Mouse (Mus musculus) heart, embryonic 14.5 days (tissue): Measurements from ENCODE around the gene Dmd. TPM values are rescaled to one million over a fixed set of nuclear protein-coding genes. Genes with fewer than 3 reads are reported as not detected.

ENCODE experiments used
- ATAC-seq: fragments of 200-750 bp; cut with Nextera tagmentation; 2 replicates; pipeline ENCODE4 v1.8.0; 2017; ENCODE audit warnings: low read depth, moderate TSS enrichment; ENCODE audit not compliant: insufficient number of reproducible peaks, insufficient read depth, low FRiP score
- H3K27ac ChIP-seq, 2 experiments: fragments of 200-500 bp in 1 of 2; fragments of 300-500 bp in 1 of 2; sonication (generic) in 1 of 2; replicated peaks in 1 of 2; 2 replicates each; pipeline ENCODE4 v1.5.1; 2012 to 2014; ENCODE audit warnings: low read depth in 2 of 2, low read length in 2 of 2, control low read depth in 1 of 2, mild to moderate bottlenecking in 1 of 2, mixed read lengths in 1 of 2; ENCODE audit not compliant: control insufficient read depth in 1 of 2, insufficient read depth in 1 of 2
- H3K27me3 ChIP-seq: fragments of 300-500 bp; sonication (generic); 2 replicates; pipeline ENCODE4 v1.6.1; 2014; ENCODE audit warnings: mild to moderate bottlenecking, low read length, control low read depth; ENCODE audit not compliant: control insufficient read depth, insufficient read depth
- H3K36me3 ChIP-seq: fragments of 300-500 bp; sonication (generic); 2 replicates; pipeline ENCODE4 v1.6.1; 2014; ENCODE audit warnings: mild to moderate bottlenecking, control low read depth, low read length, mixed read lengths; ENCODE audit not compliant: control insufficient read depth, insufficient read depth
- H3K4me1 ChIP-seq, 2 experiments: fragments of 200-500 bp in 1 of 2; fragments of 300-500 bp in 1 of 2; sonication (generic) in 1 of 2; 2 replicates each; pipeline ENCODE4 v1.6.1; 2012 to 2014; ENCODE audit warnings: low read length in 2 of 2, control low read depth in 1 of 2, mixed read lengths in 1 of 2; ENCODE audit not compliant: control insufficient read depth in 2 of 2, insufficient read depth in 2 of 2
- H3K4me2 ChIP-seq: fragments of 300-500 bp; sonication (generic); 2 replicates; pipeline ENCODE4 v1.6.1; 2014; ENCODE audit warnings: mild to moderate bottlenecking, low read length
- H3K4me3 ChIP-seq, 2 experiments: fragments of 200-500 bp in 1 of 2; fragments of 300-500 bp in 1 of 2; sonication (generic) in 1 of 2; 2 replicates each; pipeline ENCODE4 v1.5.1; 2012 to 2014; ENCODE audit warnings: low read length in 2 of 2, mild to moderate bottlenecking in 2 of 2, control low read depth in 1 of 2, low read depth in 1 of 2, moderate library complexity in 1 of 2; ENCODE audit not compliant: control insufficient read depth in 1 of 2, insufficient read depth in 1 of 2
- H3K9ac ChIP-seq: fragments of 300-500 bp; sonication (generic); 2 replicates; pipeline ENCODE4 v1.6.1; 2014; ENCODE audit warnings: mild to moderate bottlenecking, low read length
- H3K9me3 ChIP-seq: fragments of 300-500 bp; sonication (generic); 2 replicates; pipeline ENCODE4 v1.6.1; 2016; ENCODE audit warnings: low read length, control low read depth; ENCODE audit not compliant: control insufficient read depth
- WGBS: fragments of 180-500 bp; shearing (Covaris S2); extraction: QIAGEN DNeasy Blood & Tissue Kit; methylation state at CpG from one replicate; pipeline ENCODE4 v1.1.7; 2014; 5-methylcytosine and 5-hydroxymethylcytosine counted together
- polyA plus RNA-seq: library from polyadenylated mRNA; unstranded; fragments of >200 nt; fragmentation: Nextera tagmentation; extraction: Ambion mirVana; gene quantifications from 2 replicates; pipeline ENCODE4 v1.2.1, GENCODE M21; 2014

Gene Dmd
- polyA plus RNA-seq, 1 experiment from 2014 or later: 44.6 TPM

GRCm38 (mm10) chrX:84435608-84436007 is 1486.9 kb downstream of the Dmd start:
- WGBS: 76% methylated on average over 4 of the region's 4 CpGs
- no peaks in the 10 kb centered on the region for H3K27me3 ChIP-seq

GRCm38 (mm10) chrX:84436556-84436955 is 1487.9 kb downstream of the Dmd start:
- ATAC-seq: no peak
- no peak overlapping the region for H3K9ac ChIP-seq
- WGBS: 71% methylated on average over 4 of the region's 4 CpGs
- no peak overlapping the region for H3K4me2 ChIP-seq
- no peaks in the 10 kb centered on the region for H3K9me3 ChIP-seq
- no peak overlapping the region for H3K27ac ChIP-seq
- H3K4me1 ChIP-seq: no peaks in the 10 kb centered on the region
- no peaks in the 10 kb centered on the region for H3K36me3 ChIP-seq
- H3K27me3 ChIP-seq: no peaks in the 10 kb centered on the region
- no peak overlapping the region for H3K4me3 ChIP-seq

More at GRCm38 (mm10) chrX:84435608-84436007, 1486.9 kb downstream of the Dmd start:
- H3K4me1 ChIP-seq: no peaks in the 10 kb centered on the region
- H3K36me3 ChIP-seq: no peaks in the 10 kb centered on the region
- no peaks in the 10 kb centered on the region for H3K9me3 ChIP-seq
- no peak for ATAC-seq
- no peak overlapping the region for H3K4me2 ChIP-seq
- no peak overlapping the region for H3K4me3 ChIP-seq
- no peak overlapping the region for H3K27ac ChIP-seq
- no peak overlapping the region for H3K9ac ChIP-seq

- Histone ChIP-seq H3K4me3 (no peak overlapping the region), H3K4me1 (no peaks in the 10 kb centered on the region), H3K9ac (no peak overlapping the region), H3K27me3 (no peaks in the 10 kb centered on the region), H3K4me2 (no peak overlapping the region), H3K27ac (no peak overlapping the region), H3K9me3 (no peaks in the 10 kb centered on the region), H3K36me3 (no peaks in the 10 kb centered on the region)
- ATAC-seq: no peak
- 57% methylated on average over 3 of the region's 3 CpGs for WGBS
These were observed 1494.3 kb downstream of the Dmd start for GRCm38 (mm10) chrX:84442996-84443395.

- Histone ChIP-seq H3K9me3 (no peaks in the 10 kb centered on the region), H3K4me1 (no peaks in the 10 kb centered on the region), H3K36me3 (no peaks in the 10 kb centered on the region), H3K4me2 (no peak overlapping the region), H3K4me3 (no peak overlapping the region), H3K9ac (no peak overlapping the region), H3K27ac (no peak overlapping the region), H3K27me3 (no peaks in the 10 kb centered on the region)
- no peak for ATAC-seq
- 45% methylated on average over 3 of the region's 3 CpGs for WGBS
These were observed 1495.3 kb downstream of the Dmd start for GRCm38 (mm10) chrX:84443985-84444384.

- Histone ChIP-seq H3K27ac (no peak overlapping the region), H3K9ac (no peak overlapping the region), H3K9me3 (no peaks in the 10 kb centered on the region), H3K27me3 (no peaks in the 10 kb centered on the region), H3K4me3 (no peak overlapping the region), H3K4me1 (no peaks in the 10 kb centered on the region), H3K36me3 (no peaks in the 10 kb centered on the region), H3K4me2 (no peak overlapping the region)
- ATAC-seq: no peak
These were observed 1496.0 kb downstream of the Dmd start for GRCm38 (mm10) chrX:84444638-84445037.

GRCm38 (mm10) chrX:84454473-84454872 is 1505.8 kb downstream of the Dmd start:
- Histone ChIP-seq H3K4me3 (no peak overlapping the region), H3K36me3 (no peaks in the 10 kb centered on the region), H3K9me3 (no peaks in the 10 kb centered on the region), H3K4me2 (no peak overlapping the region), H3K27me3 (no peaks in the 10 kb centered on the region), H3K9ac (no peak overlapping the region), H3K27ac (no peak overlapping the region), H3K4me1 (no peaks in the 10 kb centered on the region)
- no peak for ATAC-seq
- 75% methylated on average over 1 of the region's 1 CpGs for WGBS

GRCm38 (mm10) chrX:84514650-84515366 is 1566.1 kb downstream of the Dmd start:
- no peak for ATAC-seq
- Histone ChIP-seq H3K4me1 (no peaks in the 10 kb centered on the region), H3K4me3 (no peak overlapping the region), H3K4me2 (no peak overlapping the region), H3K9ac (no peak overlapping the region), H3K27me3 (no peaks in the 10 kb centered on the region), H3K9me3 (no peaks in the 10 kb centered on the region), H3K36me3 (no peaks in the 10 kb centered on the region), H3K27ac (no peak overlapping the region)
- 55% methylated on average over 3 of the region's 3 CpGs for WGBS

GRCm38 (mm10) chrX:84551995-84552394 is 1603.3 kb downstream of the Dmd start:
- Histone ChIP-seq H3K36me3 (no peaks in the 10 kb centered on the region), H3K4me2 (no peak overlapping the region), H3K4me3 (no peak overlapping the region), H3K9me3 (no peaks in the 10 kb centered on the region), H3K4me1 (no peaks in the 10 kb centered on the region), H3K27me3 (no peaks in the 10 kb centered on the region), H3K27ac (no peak overlapping the region), H3K9ac (no peak overlapping the region)
- ATAC-seq: no peak
- whole genome bisulfite sequencing: 72% methylated on average over 1 of the region's 1 CpGs
